Mouse (Mus musculus) CH12.LX (cell line): Measurements from ENCODE around the gene Ablim2. TPM values are rescaled to one million over a fixed set of nuclear protein-coding genes. Genes with fewer than 3 reads are reported as not detected.

Experiments used
- DNase-seq: peaks from one replicate; pipeline ENCODE4 v3.0.0-alpha.2; 2013; ENCODE audit errors: extremely low read depth
- H3K27ac ChIP-seq: 2 replicates; pipeline ENCODE4 v1.5.1; 2012; ENCODE audit warnings: low read depth, mild to moderate bottlenecking, control low read depth, moderate library complexity; ENCODE audit not compliant: insufficient read depth
- H3K27me3 ChIP-seq: replicated peaks from 2 replicates; pipeline ENCODE3; 2012; ENCODE audit warnings: inconsistent platforms
- H3K36me3 ChIP-seq, 2 experiments: replicated peaks in 1 of 2; 2 replicates each; pipeline versions ENCODE3 to v1.6.1; 2012; ENCODE audit warnings: inconsistent platforms in 1 of 2, low read length in 1 of 2, mild to moderate bottlenecking in 1 of 2, mixed read lengths in 1 of 2, moderate library complexity in 1 of 2; ENCODE audit not compliant: control insufficient read depth in 1 of 2, insufficient read depth in 1 of 2
- H3K4me1 ChIP-seq, 2 experiments: 2 replicates each; pipeline ENCODE4 v1.6.1; 2012; ENCODE audit warnings: inconsistent platforms in 1 of 2, moderate library complexity in 1 of 2; ENCODE audit not compliant: insufficient read depth in 2 of 2, control insufficient read depth in 1 of 2
- H3K4me2 ChIP-seq: 2 replicates; pipeline ENCODE4 v1.6.1; 2012; ENCODE audit warnings: low read depth, mild to moderate bottlenecking, control low read depth; ENCODE audit not compliant: poor library complexity, insufficient read depth, severe bottlenecking
- H3K4me3 ChIP-seq, 3 experiments: fragments of 150-350 bp in 1 of 3; sonication (generic) in 1 of 3; replicated peaks in 1 of 3; 2 replicates each; pipeline versions ENCODE3 to v1.5.1; 2011 to 2012; ENCODE audit warnings: low read depth in 2 of 3, low read length in 2 of 3, mild to moderate bottlenecking in 2 of 3, moderate library complexity in 2 of 3, control low read depth in 1 of 3, improper control_type of control experiment in 1 of 3, inconsistent platforms in 1 of 3, mixed read lengths in 1 of 3; ENCODE audit not compliant: poor library complexity in 1 of 3
- H3K79me2 ChIP-seq: replicated peaks from 2 replicates; pipeline ENCODE4 v1.6.1; 2012; ENCODE audit warnings: mild to moderate bottlenecking, moderate library complexity; ENCODE audit not compliant: control insufficient read depth, poor library complexity, insufficient read depth, severe bottlenecking; ENCODE audit errors: extremely low read depth
- H3K9ac ChIP-seq: 2 replicates; pipeline ENCODE4 v1.6.1; 2012; ENCODE audit warnings: low read depth, mild to moderate bottlenecking, control low read depth, moderate library complexity; ENCODE audit not compliant: insufficient read depth
- H3K9me3 ChIP-seq: replicated peaks from 2 replicates; pipeline ENCODE3; 2012; ENCODE audit warnings: low read length, inconsistent platforms, mixed read lengths
- CHD1 ChIP-seq: IDR thresholded peaks from 2 replicates; pipeline ENCODE4 v1.6.1; 2012; ENCODE audit warnings: low read depth, low read length, improper control_type of control experiment, inconsistent platforms
- CHD2 ChIP-seq: IDR thresholded peaks from 2 replicates; pipeline ENCODE4 v1.6.1; 2011; ENCODE audit warnings: low read length, improper control_type of control experiment
- CTCF ChIP-seq, 2 experiments: IDR thresholded peaks in 1 of 2; conservative IDR thresholded peaks in 1 of 2; 2 replicates each; pipeline ENCODE4 v1.5.1; 2011 to 2012; ENCODE audit warnings: low read depth in 2 of 2, low read length in 2 of 2, improper control_type of control experiment in 1 of 2, inconsistent platforms in 1 of 2, mild to moderate bottlenecking in 1 of 2, moderate library complexity in 1 of 2
- E2F4 ChIP-seq: IDR thresholded peaks from 2 replicates; pipeline ENCODE4 v1.6.1; 2011; ENCODE audit warnings: low read depth, low read length, improper control_type of control experiment; ENCODE audit not compliant: insufficient replicate concordance
- ELF1 ChIP-seq: IDR thresholded peaks from 2 replicates; pipeline ENCODE4 v1.6.1; 2014; ENCODE audit warnings: low read depth, mild to moderate bottlenecking, inconsistent platforms, low read length, improper control_type of control experiment
- EP300 ChIP-seq: IDR thresholded peaks from 2 replicates; pipeline ENCODE4 v1.6.1; 2011; ENCODE audit warnings: low read length, improper control_type of control experiment
- GABPA ChIP-seq: IDR thresholded peaks from 2 replicates; pipeline ENCODE4 v1.6.1; 2012; ENCODE audit warnings: low read depth, low read length, improper control_type of control experiment, inconsistent platforms; ENCODE audit not compliant: insufficient replicate concordance
- HCFC1 ChIP-seq: IDR thresholded peaks from 2 replicates; pipeline ENCODE4 v1.6.1; 2012; ENCODE audit warnings: low read depth, mild to moderate bottlenecking, inconsistent platforms, low read length, improper control_type of control experiment
- IRF4 ChIP-seq: IDR thresholded peaks from 2 replicates; pipeline ENCODE4 v1.6.1; 2014; ENCODE audit warnings: low read depth, mild to moderate bottlenecking, inconsistent platforms, low read length, improper control_type of control experiment
- JUN ChIP-seq: IDR thresholded peaks from 2 replicates; pipeline ENCODE4 v1.6.1; 2011; ENCODE audit warnings: low read depth, mild to moderate bottlenecking, low read length, improper control_type of control experiment, moderate library complexity; ENCODE audit not compliant: insufficient read depth
- JUND ChIP-seq: conservative IDR thresholded peaks from 2 replicates; pipeline ENCODE4 v1.6.1; 2011; ENCODE audit warnings: low read depth, low read length, improper control_type of control experiment
- KAT2A ChIP-seq: IDR thresholded peaks from 2 replicates; pipeline ENCODE4 v1.6.1; 2012; ENCODE audit warnings: low read length, improper control_type of control experiment, inconsistent platforms; ENCODE audit not compliant: insufficient replicate concordance
- MEF2A ChIP-seq: IDR thresholded peaks from 2 replicates; pipeline ENCODE4 v1.6.1; 2014; ENCODE audit warnings: low read depth, mild to moderate bottlenecking, inconsistent platforms, low read length, improper control_type of control experiment, borderline replicate concordance
- MXI1 ChIP-seq: IDR thresholded peaks from 2 replicates; pipeline ENCODE4 v1.6.1; 2011; ENCODE audit warnings: mild to moderate bottlenecking, low read depth, low read length, improper control_type of control experiment
- NELFE ChIP-seq: IDR thresholded peaks from 2 replicates; pipeline ENCODE4 v1.6.1; 2011; ENCODE audit warnings: low read depth, low read length, improper control_type of control experiment
- NRF1 ChIP-seq: IDR thresholded peaks from 2 replicates; pipeline ENCODE4 v1.6.1; 2014; ENCODE audit warnings: low read depth, mild to moderate bottlenecking, inconsistent platforms, low read length, improper control_type of control experiment, moderate library complexity
- RCOR1 ChIP-seq: conservative IDR thresholded peaks from 2 replicates; pipeline ENCODE4 v1.6.1; 2012; ENCODE audit warnings: low read depth, mild to moderate bottlenecking, inconsistent platforms, low read length, improper control_type of control experiment
- SIN3A ChIP-seq: IDR thresholded peaks from 2 replicates; pipeline ENCODE4 v1.6.1; 2012; ENCODE audit warnings: low read length, improper control_type of control experiment, inconsistent platforms
- SMC3 ChIP-seq: IDR thresholded peaks from 2 replicates; pipeline ENCODE4 v1.6.1; 2011; ENCODE audit warnings: low read depth, low read length, improper control_type of control experiment
- TCF12 ChIP-seq: IDR thresholded peaks from 2 replicates; pipeline ENCODE4 v1.6.1; 2014; ENCODE audit warnings: low read depth, mild to moderate bottlenecking, inconsistent platforms, low read length, improper control_type of control experiment
- UBTF ChIP-seq: IDR thresholded peaks from 2 replicates; pipeline ENCODE4 v1.6.1; 2012; ENCODE audit warnings: low read depth, mild to moderate bottlenecking, inconsistent platforms, low read length, improper control_type of control experiment, moderate library complexity
- USF2 ChIP-seq: conservative IDR thresholded peaks from 2 replicates; pipeline ENCODE4 v1.6.1; 2011; ENCODE audit warnings: low read depth, low read length, improper control_type of control experiment
- ZKSCAN1 ChIP-seq: IDR thresholded peaks from 2 replicates; pipeline ENCODE4 v1.6.1; 2012; ENCODE audit warnings: low read depth, inconsistent platforms, low read length, improper control_type of control experiment, borderline replicate concordance
- ZMIZ1 ChIP-seq: IDR thresholded peaks from 2 replicates; pipeline ENCODE4 v1.6.1; 2012; ENCODE audit warnings: low read depth, mild to moderate bottlenecking, inconsistent platforms, low read length, improper control_type of control experiment
- dilution Hi-C: fragments of 300-500 bp; cut with MboI; formaldehyde crosslinking; loops from 2 replicates; pipeline ENCODE4 v1.14.3; 2020; ENCODE audit warnings: low sequenced_read_pairs; ENCODE audit not compliant: extremely low pct_unique_long_range_greater_than_20kb, extremely low pct_ligation_motif_present
- in situ Hi-C: fragments of 300-500 bp; cut with MboI; formaldehyde crosslinking; loops from 3 replicates; pipeline ENCODE4 v1.14.3; 2019; ENCODE audit warnings: low sequenced_read_pairs, low pct_ligation_motif_present, low pct_unique_long_range_greater_than_20kb, mixed read lengths
- polyA plus RNA-seq: library from polyadenylated mRNA; unstranded; fragments of >175 nt; gene quantifications from 2 replicates; pipeline ENCODE4 v1.2.1, GENCODE M21; 2012; ENCODE audit warnings: low read depth; ENCODE audit not compliant: insufficient read length
- total RNA-seq, 2 experiments: library from RNA; depleted of rRNA; stranded (reverse); fragments of 300-350 nt in 1 of 2; fragments of >200 nt in 1 of 2; gene quantifications; 2 replicates each; pipeline ENCODE4 v1.2.3; 2012 to 2014

Gene Ablim2
- total RNA-seq (2012; rRNA removed): 3.7 and 11.0 TPM in 2 replicates
- 4.7 and 12.2 TPM in 2 replicates for total RNA-seq (2014; rRNA removed)
- 2.6 and 4.4 TPM in 2 replicates for polyA plus RNA-seq

GRCm38 (mm10) chr5:35757639-35758001 lies at the start of gene Ablim2:
Ablim2 (plus strand) TSS chr5:35757880.
- in situ Hi-C loops (loop anchor here (5.0 kb wide), 2 partner anchors 35 to 90 kb away; no protein-coding TSS in a partner anchor), dilution Hi-C loops (no loop called here)
- no peaks in the 10 kb centered on the region for H3K9me3 ChIP-seq
- H3K36me3 ChIP-seq: no peaks in the 10 kb centered on the region
- H3K27me3 ChIP-seq: peaks cover 68% of the 10 kb centered on the region
- peak within 1 kb of the TSS; percentile 89 for H3K4me2 ChIP-seq
- no peak within 1 kb of the TSS for H3K9ac ChIP-seq
- DNase-seq: peak; percentile 67
- H3K79me2 ChIP-seq: no peaks in the 10 kb centered on the region
- H3K27ac ChIP-seq: no peak within 1 kb of the TSS
- TF ChIP-seq USF2 (no peak), NELFE (no peak), CHD2 (no peak), MXI1 (no peak), CHD1 (no peak), SMC3 (no peak), ELF1 (peak; percentile 57; the same call in 1 of the 2 replicates), RCOR1 (no peak), CTCF (conservative IDR thresholded peaks at IDR 0.05 in 1 of 2, IDR thresholded peaks at IDR 0.05 in 1 of 2; ENCODE audit: low read depth in 2 of 2, low read length in 2 of 2) (no peak), NRF1 (peak; percentile 87), ZKSCAN1 (no peak), SIN3A (no peak), MEF2A (no peak), JUN (no peak), KAT2A (peak; percentile 77; the same call in 1 of the 2 replicates), ZMIZ1 (no peak), UBTF (no peak), HCFC1 (peak; percentile 96), JUND (no peak), EP300 (no peak), TCF12 (no peak), GABPA (peak; percentile 13; the same call in 1 of the 2 replicates), E2F4 (no peak), IRF4 (no peak)
- TF ChIP-seq, all 38 proteins: peak for 5
- Histone ChIP-seq H3K4me1 (peaks cover 0 to 40% of the 10 kb centered on the region in 2 experiments; a peak in 3 of 4 replicates), H3K4me3 (peak within 1 kb of the TSS in 2 of 3 experiments; percentile 24 to 51)
